Mouse (Mus musculus): Measurements from ENCODE around the gene Micu2. TPM values are rescaled to one million over a fixed set of nuclear protein-coding genes. Genes with fewer than 3 reads are reported as not detected.

The Micu2 gene
- total and polyA plus RNA-seq, 2 experiments from 2014 or later = 50.8 to 71.6 TPM

GRCm38 (mm10) chr14:58002161-58002560 lies 3.1 kb upstream of the Micu2 start:
- WGBS = 67% methylated on average over 1 of the region's 1 CpGs
- Histone ChIP-seq H3K27me3 (ENCODE audit: insufficient read depth, low read length) (no peaks in the 10 kb centered on the region), H3K9me3 (ENCODE audit: low read length) (no peaks in the 10 kb centered on the region), H3K4me3 (ENCODE audit: low read depth, low read length) (no peak overlapping the region), H3K9ac (replicated peaks; ENCODE audit: low read length, poor library complexity, severe bottlenecking) (no peak overlapping the region), H3K36me3 (ENCODE audit: insufficient read depth, low read length) (no peaks in the 10 kb centered on the region), H3K27ac (ENCODE audit: low read depth, low read length) (no peak overlapping the region), H3K4me2 (ENCODE audit: low read depth, low read length, poor library complexity, severe bottlenecking) (no peak overlapping the region), H3K4me1 (ENCODE audit: insufficient read depth, low read length) (no peaks in the 10 kb centered on the region)
- no peak for TF ChIP-seq CTCF (IDR thresholded peaks at IDR 0.05)
- ATAC-seq (ENCODE audit: low FRiP score) (no peak), DNase-seq (ENCODE audit: low spot score) (no peak)

- peak overlapping the region; percentile 88; the same call in 1 of the 2 replicates for H3K27ac ChIP-seq (ENCODE audit: low read depth, low read length)
- H3K4me1 ChIP-seq (ENCODE audit: insufficient read depth, low read length) = no peaks in the 10 kb centered on the region
- H3K4me3 ChIP-seq (ENCODE audit: low read depth, low read length) = peak overlapping the region; percentile 93
- H3K27me3 ChIP-seq (ENCODE audit: insufficient read depth, low read length) = no peaks in the 10 kb centered on the region
- H3K9me3 ChIP-seq (ENCODE audit: low read length) = no peaks in the 10 kb centered on the region
- H3K4me2 ChIP-seq (ENCODE audit: low read depth, low read length, poor library complexity, severe bottlenecking) = peak overlapping the region; percentile 95
- no peak overlapping the region for H3K9ac ChIP-seq (replicated peaks; ENCODE audit: low read length, poor library complexity, severe bottlenecking)
- no peak for DNase-seq (ENCODE audit: low spot score)
- ATAC-seq (ENCODE audit: low FRiP score) = no peak; the same call in 1 of the 2 replicates
- 35% methylated on average over 5 of the region's 5 CpGs for WGBS
- peak; percentile 41 for TF ChIP-seq CTCF (IDR thresholded peaks at IDR 0.05)
- H3K36me3 ChIP-seq (ENCODE audit: insufficient read depth, low read length) = no peaks in the 10 kb centered on the region
Measured at GRCm38 (mm10) chr14:57999402-57999734, 306 bp upstream of the Micu2 start.

- Histone ChIP-seq H3K4me1 (ENCODE audit: insufficient read depth, low read length) (no peaks in the 10 kb centered on the region), H3K36me3 (ENCODE audit: insufficient read depth, low read length) (no peaks in the 10 kb centered on the region), H3K4me3 (ENCODE audit: low read depth, low read length) (no peak overlapping the region), H3K27ac (ENCODE audit: low read depth, low read length) (no peak overlapping the region), H3K9ac (replicated peaks; ENCODE audit: low read length, poor library complexity, severe bottlenecking) (no peak overlapping the region), H3K4me2 (ENCODE audit: low read depth, low read length, poor library complexity, severe bottlenecking) (no peak overlapping the region), H3K27me3 (ENCODE audit: insufficient read depth, low read length) (no peaks in the 10 kb centered on the region), H3K9me3 (ENCODE audit: low read length) (no peaks in the 10 kb centered on the region)
- DNase-seq (ENCODE audit: low spot score) (no peak), ATAC-seq (ENCODE audit: low FRiP score) (no peak)
- 83% methylated on average over 1 of the region's 1 CpGs for WGBS
- no peak for TF ChIP-seq CTCF (IDR thresholded peaks at IDR 0.05)
Measured at GRCm38 (mm10) chr14:57997431-57997830, 1.6 kb downstream of the Micu2 start.

- WGBS = 94% methylated on average over 3 of the region's 3 CpGs
- Histone ChIP-seq H3K9ac (replicated peaks; ENCODE audit: low read length, poor library complexity, severe bottlenecking) (no peak overlapping the region), H3K4me3 (ENCODE audit: low read depth, low read length) (no peak overlapping the region), H3K9me3 (ENCODE audit: low read length) (no peaks in the 10 kb centered on the region), H3K27ac (ENCODE audit: low read depth, low read length) (no peak overlapping the region), H3K4me2 (ENCODE audit: low read depth, low read length, poor library complexity, severe bottlenecking) (no peak overlapping the region), H3K36me3 (ENCODE audit: insufficient read depth, low read length) (peaks cover 3% of the 10 kb centered on the region; the same call in 1 of the 2 replicates), H3K4me1 (ENCODE audit: insufficient read depth, low read length) (no peaks in the 10 kb centered on the region), H3K27me3 (ENCODE audit: insufficient read depth, low read length) (no peaks in the 10 kb centered on the region)
- ATAC-seq (ENCODE audit: low FRiP score) (no peak), DNase-seq (ENCODE audit: low spot score) (no peak)
- 0 out of 2 replicates have a peak, but pooled peaks have one; percentile 16 for TF ChIP-seq CTCF (IDR thresholded peaks at IDR 0.05)
Measured at GRCm38 (mm10) chr14:57996210-57996609, 2.9 kb downstream of the Micu2 start.

DNA sequence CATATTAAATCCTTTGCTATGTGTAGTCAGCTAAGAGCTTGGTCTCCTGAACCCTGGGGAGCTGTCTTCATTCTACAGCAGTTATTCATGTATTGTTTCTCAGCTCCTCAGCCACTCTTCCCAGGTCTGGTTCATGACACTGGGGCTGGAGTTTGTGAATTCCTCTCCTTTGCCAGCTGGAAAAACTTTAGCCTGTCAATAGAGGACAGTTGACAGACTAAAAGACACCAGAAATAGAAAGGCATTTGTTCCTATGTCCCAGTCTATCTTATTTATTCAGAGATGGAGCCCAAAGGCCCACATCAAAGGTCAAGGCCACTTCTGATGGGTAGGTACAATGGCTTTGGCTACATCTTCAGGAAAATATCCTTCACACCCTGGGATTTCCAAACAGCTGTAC lies 7.3 kb downstream of the Micu2 start:
- ATAC-seq (ENCODE audit: low FRiP score) = no peak
- Histone ChIP-seq H3K9ac (replicated peaks; ENCODE audit: low read length, poor library complexity, severe bottlenecking) (no peak overlapping the region), H3K4me3 (ENCODE audit: low read depth, low read length) (no peak overlapping the region), H3K27ac (ENCODE audit: low read depth, low read length) (no peak overlapping the region), H3K27me3 (ENCODE audit: insufficient read depth, low read length) (no peaks in the 10 kb centered on the region), H3K9me3 (ENCODE audit: low read length) (no peaks in the 10 kb centered on the region), H3K4me1 (ENCODE audit: insufficient read depth, low read length) (no peaks in the 10 kb centered on the region), H3K4me2 (ENCODE audit: low read depth, low read length, poor library complexity, severe bottlenecking) (no peak overlapping the region), H3K36me3 (ENCODE audit: insufficient read depth, low read length) (peaks cover 6% of the 10 kb centered on the region; the same call in 1 of the 2 replicates)
- TF ChIP-seq CTCF (IDR thresholded peaks at IDR 0.05) = no peak
- no peak for DNase-seq (ENCODE audit: low spot score)

GRCm38 (mm10) chr14:57989162-57989561 lies 9.9 kb downstream of the Micu2 start:
- Histone ChIP-seq H3K9ac (replicated peaks; ENCODE audit: low read length, poor library complexity, severe bottlenecking) (no peak overlapping the region), H3K9me3 (ENCODE audit: low read length) (no peaks in the 10 kb centered on the region), H3K27ac (ENCODE audit: low read depth, low read length) (no peak overlapping the region), H3K4me3 (ENCODE audit: low read depth, low read length) (no peak overlapping the region), H3K4me2 (ENCODE audit: low read depth, low read length, poor library complexity, severe bottlenecking) (no peak overlapping the region), H3K4me1 (ENCODE audit: insufficient read depth, low read length) (no peaks in the 10 kb centered on the region), H3K36me3 (ENCODE audit: insufficient read depth, low read length) (peaks cover 6% of the 10 kb centered on the region; the same call in 1 of the 2 replicates), H3K27me3 (ENCODE audit: insufficient read depth, low read length) (no peaks in the 10 kb centered on the region)
- 98% methylated on average over 2 of the region's 2 CpGs for WGBS
- no peak for TF ChIP-seq CTCF (IDR thresholded peaks at IDR 0.05)
- DNase-seq (ENCODE audit: low spot score) = no peak
- no peak for ATAC-seq (ENCODE audit: low FRiP score)
